Mouse (Mus musculus) lung, adult 2 months (tissue): ENCODE measurements around the gene Pparg.

ENCODE experiments used
- CTCF ChIP-seq: fragments of 200-500 bp; IDR thresholded peaks from 2 replicates; pipeline ENCODE4 v1.5.1; 2011; ENCODE audit warnings: mild to moderate bottlenecking, low read length, control low read depth; ENCODE audit not compliant: insufficient read depth
- POLR2A ChIP-seq: fragments of 200-500 bp; IDR thresholded peaks from 2 replicates; pipeline ENCODE4 v1.6.1; 2011; ENCODE audit warnings: low read depth, mild to moderate bottlenecking, control low read depth, low read length, borderline replicate concordance; ENCODE audit errors: extremely low read depth

GRCm38 (mm10) chr6:115463338-115463737, 102.6 kb downstream of the Pparg start:
- no peak for TF ChIP-seq CTCF
- TF ChIP-seq POLR2A, result no peak
